Mouse (Mus musculus) G1E (cell line): ENCODE results near the gene Gm10142. TPM values are rescaled to one million over a fixed set of nuclear protein-coding genes. Genes with fewer than 3 reads are reported as not detected.
"Not testable (repeated sequence)": the region's sequence is repeated elsewhere in the genome, so short reads cannot be mapped to it uniquely, and the experiment has no call there.

ENCODE experiments used
- ATAC-seq: 2 replicates; pipeline ENCODE4 v1.8.0; 2016; ENCODE audit warnings: mild to moderate bottlenecking; ENCODE audit not compliant: insufficient number of reproducible peaks, poor library complexity, low FRiP score, severe bottlenecking; ENCODE audit errors: extremely low read depth
- DNase-seq: peaks from one replicate; pipeline ENCODE4 v3.0.0; 2012; ENCODE audit warnings: low spot score
- H3K27me3 ChIP-seq: 2 replicates; pipeline ENCODE4 v1.6.1; 2012; ENCODE audit warnings: mild to moderate bottlenecking, low read length, inconsistent platforms; ENCODE audit not compliant: insufficient read depth
- H3K36me3 ChIP-seq: replicated peaks from 2 replicates; pipeline ENCODE3; 2012; ENCODE audit warnings: mild to moderate bottlenecking, inconsistent platforms
- H3K4me1 ChIP-seq: 2 replicates; pipeline ENCODE4 v1.6.1; 2012; ENCODE audit warnings: low read depth, low read length, inconsistent platforms, mixed read lengths; ENCODE audit not compliant: insufficient read depth
- H3K4me3 ChIP-seq: 2 replicates; pipeline ENCODE4 v1.5.1; 2012; ENCODE audit warnings: low read depth, mild to moderate bottlenecking, inconsistent platforms, low read length, moderate library complexity, mixed read lengths
- H3K9me3 ChIP-seq: replicated peaks from 2 replicates; pipeline ENCODE4 v1.6.1; 2012; ENCODE audit warnings: inconsistent platforms
- CTCF ChIP-seq: IDR thresholded peaks from 2 replicates; pipeline ENCODE4 v1.5.1; 2012; ENCODE audit warnings: low read depth, low read length, inconsistent platforms, mixed read lengths
- GATA1 ChIP-seq: IDR thresholded peaks from 2 replicates; pipeline ENCODE4 v1.6.1; 2012; ENCODE audit warnings: borderline replicate concordance, low read length, inconsistent platforms, mixed read lengths
- GATA2 ChIP-seq: IDR thresholded peaks from 2 replicates; pipeline ENCODE4 v1.6.1; 2012; ENCODE audit warnings: low read depth, low read length, inconsistent platforms, borderline replicate concordance
- POLR2AphosphoS5 ChIP-seq: IDR thresholded peaks from 2 replicates; pipeline ENCODE4 v1.6.1; 2012; ENCODE audit warnings: low read depth, low read length, inconsistent platforms; ENCODE audit not compliant: insufficient replicate concordance
- TAL1 ChIP-seq: conservative IDR thresholded peaks from 2 replicates; pipeline ENCODE4 v1.6.1; 2012; ENCODE audit warnings: low read depth, low read length, inconsistent platforms, mixed read lengths
- polyA plus RNA-seq: library from polyadenylated mRNA; stranded (reverse); fragments of >175 nt; gene quantifications from 2 replicates; pipeline ENCODE4 v1.2.3, GENCODE M21; 2012
- total RNA-seq, 2 experiments: library from RNA; stranded (forward) in 1 of 2; stranded (reverse) in 1 of 2; fragments of 200-1000 nt in 1 of 2; fragments of >200 nt in 1 of 2; fragmentation: Nextera tagmentation in 1 of 2; gene quantifications; 2 replicates each; pipeline ENCODE4 v1.2.3; 2014 to 2017

Gene Gm10142
- total and polyA plus RNA-seq, 3 experiments, result not detected

DNA sequence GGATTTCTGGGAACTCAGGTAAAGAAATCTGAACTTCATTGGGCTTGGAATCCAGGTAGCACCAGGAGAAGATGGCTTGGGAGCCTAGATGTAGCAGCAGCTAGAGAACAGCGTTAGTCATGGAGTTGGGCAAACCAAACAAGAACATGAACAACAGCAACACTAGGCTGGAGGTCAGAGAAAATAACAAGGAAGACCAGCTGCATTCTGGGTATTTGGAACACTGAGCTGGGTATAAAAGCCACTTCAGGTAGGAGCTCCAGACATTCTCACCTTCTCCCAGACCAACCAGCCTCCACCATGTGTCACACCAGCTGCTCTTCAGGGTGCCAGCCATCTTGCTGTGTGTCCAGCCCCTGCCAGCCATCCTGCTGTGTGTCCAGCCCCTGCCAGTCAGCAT lies 9.3 kb upstream of the Gm10142 start, which contains the start of gene Gm10272:
Gene Gm10272, plus strand, starts transcription at position 301 of the 400 bp plus-strand sequence.
- H3K36me3 ChIP-seq, result no peaks in the 10 kb centered on the region
- H3K27me3 ChIP-seq, result peaks cover 9% of the 10 kb centered on the region
- no peak within 1 kb of the TSS for H3K4me3 ChIP-seq
- no peak for ATAC-seq
- H3K9me3 ChIP-seq, result no peaks in the 10 kb centered on the region
- no peak for DNase-seq
- H3K4me1 ChIP-seq, result no peaks in the 10 kb centered on the region
- TF ChIP-seq POLR2AphosphoS5, result no peak
- no peak for TF ChIP-seq CTCF
- no peak for TF ChIP-seq TAL1
- TF ChIP-seq GATA1, result no peak
- no peak for TF ChIP-seq GATA2

- no peak for ATAC-seq
- no peaks in the 10 kb centered on the region for H3K4me1 ChIP-seq
- no peak for TF ChIP-seq TAL1
- TF ChIP-seq GATA2, result no peak
- no peak for TF ChIP-seq GATA1
- no peak for TF ChIP-seq POLR2AphosphoS5
- TF ChIP-seq CTCF, result no peak
- no peak for DNase-seq
- no peaks in the 10 kb centered on the region for H3K36me3 ChIP-seq
- peaks cover 17% of the 10 kb centered on the region for H3K27me3 ChIP-seq
- H3K4me3 ChIP-seq, result no peak overlapping the region
- H3K9me3 ChIP-seq, result no peaks in the 10 kb centered on the region
These were observed 5.8 kb upstream of the Gm10142 start for GRCm38 (mm10) chr10:77709831-77710230.

DNA sequence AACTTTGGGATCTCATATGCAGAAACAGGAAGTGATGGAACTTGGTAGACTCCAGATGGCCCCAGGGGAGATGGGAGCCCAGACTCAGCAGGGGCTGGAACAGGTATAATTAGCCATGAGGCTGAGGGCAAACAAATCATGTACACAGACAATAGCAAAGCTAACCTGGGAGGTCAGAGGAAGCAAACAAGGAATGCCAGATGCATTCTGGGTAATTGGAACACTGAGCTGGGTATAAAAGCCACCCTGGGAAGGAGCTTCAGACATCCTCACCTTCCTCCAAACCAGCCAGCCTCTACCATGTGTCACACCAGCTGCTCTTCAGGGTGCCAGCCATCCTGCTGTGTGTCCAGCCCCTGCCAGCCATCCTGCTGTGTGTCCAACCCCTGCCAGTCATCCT lies 4.5 kb upstream of the Gm10142 start, which contains the start of gene Gm10024:
Gene Gm10024, plus strand, starts transcription at position 301 of the 400 bp plus-strand sequence.
- H3K27me3 ChIP-seq, result peaks cover 21% of the 10 kb centered on the region
- not testable (repeated sequence) for DNase-seq, H3K9me3 ChIP-seq

GRCm38 (mm10) chr10:77713734-77714133 lies 1.9 kb upstream of the Gm10142 start:
- DNase-seq (no peak), ATAC-seq (no peak)
- Histone ChIP-seq H3K4me3 (no peak overlapping the region), H3K27me3 (peaks cover 21% of the 10 kb centered on the region), H3K9me3 (no peaks in the 10 kb centered on the region), H3K4me1 (no peaks in the 10 kb centered on the region), H3K36me3 (no peaks in the 10 kb centered on the region)
- TF ChIP-seq POLR2AphosphoS5, result no peak
- no peak for TF ChIP-seq GATA1
- TF ChIP-seq CTCF, result no peak
- TF ChIP-seq GATA2, result no peak
- TF ChIP-seq TAL1, result no peak

More for the DNA sequence above, 4.5 kb upstream of the Gm10142 start, which contains the start of gene Gm10024:
- H3K4me3 ChIP-seq, ATAC-seq, H3K4me1 ChIP-seq, H3K36me3 ChIP-seq: not testable (repeated sequence)

DNA sequence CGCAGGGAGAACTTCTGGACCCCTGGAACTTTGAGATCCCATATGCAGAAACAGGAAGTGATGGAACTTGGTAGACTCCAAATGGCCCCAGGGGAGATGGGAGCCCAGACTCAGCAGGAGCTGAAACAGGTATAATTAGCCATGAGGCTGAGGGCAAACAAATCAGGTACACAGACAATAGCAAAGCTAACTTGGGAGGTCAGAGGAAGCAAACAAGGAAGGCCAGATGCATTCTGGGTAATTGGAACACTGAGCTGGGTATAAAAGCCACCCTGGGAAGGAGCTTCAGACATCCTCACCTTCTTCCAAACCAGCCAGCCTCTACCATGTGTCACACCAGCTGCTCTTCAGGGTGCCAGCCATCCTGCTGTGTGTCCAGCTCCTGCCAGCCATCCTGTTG lies 4.7 kb downstream of the Gm10142 start, which contains the start of gene Krtap12-1:
Gene Krtap12-1, plus strand, starts transcription at position 301 of the 400 bp plus-strand sequence.
- H3K36me3 ChIP-seq, H3K27me3 ChIP-seq, H3K4me3 ChIP-seq, H3K4me1 ChIP-seq, H3K9me3 ChIP-seq, ATAC-seq, DNase-seq: not testable (repeated sequence)

GRCm38 (mm10) chr10:77724855-77725254 lies 9.2 kb downstream of the Gm10142 start:
- Histone ChIP-seq H3K27me3 (peaks cover 5% of the 10 kb centered on the region; the same call in 1 of the 2 replicates), H3K4me3 (no peak overlapping the region), H3K4me1 (no peaks in the 10 kb centered on the region), H3K36me3 (no peaks in the 10 kb centered on the region), H3K9me3 (peaks cover 4% of the 10 kb centered on the region)
- ATAC-seq (no peak), DNase-seq (no peak)
- TF ChIP-seq CTCF, result no peak
- no peak for TF ChIP-seq POLR2AphosphoS5
- no peak for TF ChIP-seq GATA2
- no peak for TF ChIP-seq GATA1

GRCm38 (mm10) chr10:77726186-77726585 lies 10.6 kb downstream of the Gm10142 start, which contains the start of gene Gm10100:
Gm10100 (plus strand) TSS chr10:77726486.
- no peaks in the 10 kb centered on the region for H3K36me3 ChIP-seq
- no peaks in the 10 kb centered on the region for H3K4me1 ChIP-seq
- TF ChIP-seq CTCF (no peak), GATA2 (no peak), GATA1 (no peak), POLR2AphosphoS5 (no peak), TAL1 (no peak)
- DNase-seq, result no peak
- no peaks in the 10 kb centered on the region for H3K27me3 ChIP-seq
- no peak for ATAC-seq
- no peak within 1 kb of the TSS for H3K4me3 ChIP-seq
- H3K9me3 ChIP-seq, result no peaks in the 10 kb centered on the region
